Mouse (Mus musculus) ES-E14 (cell line): ENCODE measurements around the gene Btg3. TPM values are rescaled to one million over a fixed set of nuclear protein-coding genes. Genes with fewer than 3 reads are reported as not detected.

Source experiments
- DNase-seq: peaks from one replicate; pipeline ENCODE4 v3.0.0-alpha.2; 2013; ENCODE audit warnings: low read depth, low spot score
- H3K27ac ChIP-seq: 2 replicates; pipeline ENCODE4 v1.5.1; 2012; ENCODE audit warnings: low read depth, mild to moderate bottlenecking, low read length, moderate library complexity, mixed read lengths; ENCODE audit not compliant: poor library complexity, insufficient read depth, severe bottlenecking
- H3K36me3 ChIP-seq: 2 replicates; pipeline ENCODE4 v1.6.1; 2012; ENCODE audit warnings: mild to moderate bottlenecking, low read length, moderate library complexity, mixed read lengths; ENCODE audit not compliant: control insufficient read depth, poor library complexity, insufficient read depth, severe bottlenecking
- H3K4me1 ChIP-seq, 2 experiments: fragments of 150-350 bp in 1 of 2; sonication (generic) in 1 of 2; 2 replicates each; pipeline ENCODE4 v1.6.1; 2012; ENCODE audit warnings: low read length in 2 of 2, mild to moderate bottlenecking in 1 of 2, mixed read lengths in 1 of 2; ENCODE audit not compliant: control insufficient read depth in 2 of 2, insufficient read depth in 2 of 2, poor library complexity in 1 of 2
- H3K4me3 ChIP-seq, 2 experiments: fragments of 150-350 bp in 1 of 2; sonication (generic) in 1 of 2; 2 replicates each; pipeline ENCODE4 v1.5.1; 2012; ENCODE audit warnings: low read length in 2 of 2, low read depth in 1 of 2, mild to moderate bottlenecking in 1 of 2, mixed read lengths in 1 of 2; ENCODE audit not compliant: insufficient read depth in 1 of 2, poor library complexity in 1 of 2, severe bottlenecking in 1 of 2
- H3K9ac ChIP-seq: 2 replicates; pipeline ENCODE4 v1.6.1; 2012; ENCODE audit warnings: low read depth, mild to moderate bottlenecking, low read length, mixed read lengths; ENCODE audit not compliant: poor library complexity, insufficient read depth, severe bottlenecking
- H3K9me3 ChIP-seq: fragments of 150-350 bp; sonication (generic); 2 replicates; pipeline ENCODE4 v1.6.1; 2012; ENCODE audit warnings: low read depth, mild to moderate bottlenecking, low read length; ENCODE audit not compliant: control insufficient read depth, insufficient read depth
- CHD2 ChIP-seq: IDR thresholded peaks from 2 replicates; pipeline ENCODE4 v1.6.1; 2014; ENCODE audit warnings: mild to moderate bottlenecking, low read depth, low read length, inconsistent platforms
- HCFC1 ChIP-seq: IDR thresholded peaks from 2 replicates; pipeline ENCODE4 v1.6.1; 2012; ENCODE audit warnings: low read length, inconsistent platforms, borderline replicate concordance; ENCODE audit not compliant: insufficient read depth
- MAFK ChIP-seq: IDR thresholded peaks from 2 replicates; pipeline ENCODE4 v1.6.1; 2014; ENCODE audit warnings: mild to moderate bottlenecking, low read depth, low read length, inconsistent platforms; ENCODE audit not compliant: insufficient read depth
- ZC3H11A ChIP-seq: IDR thresholded peaks from 2 replicates; pipeline ENCODE4 v1.6.1; 2012; ENCODE audit warnings: low read depth, mild to moderate bottlenecking, inconsistent platforms, low read length, borderline replicate concordance
- ZNF384 ChIP-seq: IDR thresholded peaks from 2 replicates; pipeline ENCODE4 v1.6.1; 2012; ENCODE audit warnings: low read depth, low read length, inconsistent platforms
- in situ Hi-C, 2 experiments: fragments of 600-800 bp; cut with MboI; formaldehyde crosslinking; loops; one replicate each; pipeline ENCODE4 v1.15.1; 2025; ENCODE audit warnings: low sequenced_read_pairs in 2 of 2, inconsistent platforms in 1 of 2; ENCODE audit not compliant: unreplicated experiment in 2 of 2
- total RNA-seq: library from RNA; depleted of rRNA; stranded (reverse); fragments of 300-350 nt; gene quantifications from 2 replicates; pipeline ENCODE4 v1.2.3, GENCODE M21; 2012

Btg3 gene
- total RNA-seq, 1 experiment, result 27.9 TPM

DNA sequence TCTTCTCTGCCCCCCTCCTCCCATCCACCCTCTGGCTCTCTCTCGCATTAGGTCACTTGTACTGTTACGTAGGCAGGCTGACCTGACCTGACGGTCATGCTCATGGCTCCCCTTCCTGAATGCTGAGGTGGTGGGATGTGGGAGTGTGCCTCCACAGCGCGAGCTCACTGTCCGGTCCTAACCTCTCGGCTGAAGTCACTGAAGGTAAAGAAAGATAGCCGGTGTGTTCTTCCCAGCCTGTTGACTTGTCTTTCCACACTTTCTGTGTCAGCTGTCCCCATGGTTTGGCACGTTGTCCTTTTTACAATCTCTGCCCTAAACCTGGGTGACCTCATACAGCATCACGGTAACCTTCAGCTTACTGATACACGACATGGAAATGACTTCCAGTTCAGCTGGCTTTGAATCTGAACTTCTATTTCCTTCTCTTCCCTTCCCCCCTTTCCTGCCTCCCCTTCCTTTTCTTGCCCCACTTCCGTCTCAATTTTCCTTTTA is 71.3 kb downstream of the Btg3 start:
- no peak overlapping the region for H3K9ac ChIP-seq
- no peak overlapping the region for H3K4me3 ChIP-seq
- H3K4me1 ChIP-seq, result peaks cover 0 to 13% of the 10 kb centered on the region in 2 experiments; a peak in 2 of 4 replicates
- H3K9me3 ChIP-seq, result no peaks in the 10 kb centered on the region
- no peak overlapping the region for H3K27ac ChIP-seq
- TF ChIP-seq HCFC1 (no peak), ZNF384 (no peak), MAFK (no peak), ZC3H11A (no peak), CHD2 (no peak)
- in situ Hi-C loops, result no loop called here
- no peak for DNase-seq
- H3K36me3 ChIP-seq, result no peaks in the 10 kb centered on the region; the same call in 1 of the 2 replicates

DNA sequence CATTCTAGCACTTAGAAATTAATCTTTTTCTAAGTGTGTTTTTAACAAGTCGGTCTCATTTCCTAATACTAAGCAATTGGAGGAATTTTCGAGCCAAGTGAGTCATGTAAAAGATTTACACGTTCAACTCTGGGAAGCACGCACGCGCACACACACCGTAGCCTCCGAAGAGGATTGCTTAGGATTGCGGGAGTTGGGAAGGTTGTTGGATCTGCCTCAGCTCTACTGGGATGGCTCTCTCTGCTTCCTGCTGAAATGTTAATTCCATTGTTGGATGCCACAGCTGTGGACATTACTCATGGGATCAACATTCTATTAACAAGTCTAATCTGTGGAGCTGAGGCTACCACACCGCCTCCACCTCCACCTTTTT is 74.3 kb downstream of the Btg3 start:
- Histone ChIP-seq H3K27ac (no peak overlapping the region), H3K36me3 (no peaks in the 10 kb centered on the region; the same call in 1 of the 2 replicates), H3K4me1 (peaks cover 0 to 13% of the 10 kb centered on the region in 2 experiments; a peak in 2 of 4 replicates), H3K9me3 (no peaks in the 10 kb centered on the region), H3K4me3 (peak overlapping the region; percentile 76 to 87; a peak in 3 of 4 replicates), H3K9ac (peak overlapping the region; percentile 45; the same call in 1 of the 2 replicates)
- no peak for TF ChIP-seq ZNF384
- no peak for TF ChIP-seq HCFC1
- no peak for TF ChIP-seq ZC3H11A
- TF ChIP-seq MAFK, result no peak
- TF ChIP-seq CHD2, result no peak
- in situ Hi-C loops, result no loop called here
- no peak for DNase-seq

DNA sequence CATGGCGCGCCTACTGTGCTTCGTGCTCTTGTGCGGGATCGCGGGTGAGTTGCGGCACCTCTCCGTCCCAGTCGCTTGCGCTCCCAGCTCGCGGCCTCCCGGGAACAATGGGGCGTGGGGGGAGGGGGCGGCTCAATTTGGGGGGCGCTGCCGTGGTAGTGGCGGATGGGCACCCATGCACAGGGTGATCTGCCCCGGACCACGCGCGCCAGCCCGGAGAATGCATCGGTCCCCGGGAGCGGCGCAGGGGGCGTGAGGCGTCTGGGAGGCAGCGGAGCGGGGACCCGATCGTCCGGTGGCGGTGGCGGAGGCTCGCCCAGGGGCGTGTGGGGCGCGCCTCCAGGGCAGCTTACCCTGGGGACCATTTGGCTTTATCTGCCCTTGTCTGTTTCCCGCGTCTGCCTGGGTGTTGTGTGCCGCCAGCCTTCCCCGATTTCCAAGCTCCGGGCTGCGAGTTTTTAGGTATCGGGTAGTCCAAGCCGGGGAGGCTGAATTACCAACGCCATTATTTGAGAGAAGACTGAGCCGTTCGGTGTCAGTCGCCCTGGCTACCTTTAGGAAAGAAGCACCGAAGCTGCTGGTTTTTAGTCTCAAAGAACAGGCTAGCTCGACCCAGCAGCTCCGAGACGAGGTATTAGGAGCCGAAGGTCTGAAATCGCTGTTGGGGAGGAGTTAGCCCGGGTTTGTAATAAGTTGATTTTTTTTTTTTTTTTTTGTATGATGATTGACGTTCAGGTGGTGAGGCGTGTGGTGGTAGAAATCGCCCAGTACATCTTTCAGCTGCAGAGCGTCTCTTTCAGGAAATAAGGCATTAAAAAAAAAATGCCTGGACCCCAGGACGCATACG is 74.9 kb downstream of the Btg3 start:
- H3K4me3 ChIP-seq, result peak overlapping the region; percentile 76 to 87
- H3K4me1 ChIP-seq, result peaks cover 0 to 13% of the 10 kb centered on the region in 2 experiments; a peak in 2 of 4 replicates
- TF ChIP-seq MAFK, result no peak
- TF ChIP-seq CHD2, result no peak
- 0 out of 2 replicates have a peak, but pooled peaks have one; percentile 16 for TF ChIP-seq HCFC1
- TF ChIP-seq ZC3H11A, result no peak
- TF ChIP-seq ZNF384, result 0 out of 2 replicates have a peak, but pooled peaks have one; percentile 33
- peak overlapping the region; percentile 59; the same call in 1 of the 2 replicates for H3K27ac ChIP-seq
- no peaks in the 10 kb centered on the region for H3K36me3 ChIP-seq
- peak overlapping the region; percentile 91 for H3K9ac ChIP-seq
- in situ Hi-C loops, result no loop called here
- no peak for DNase-seq
- no peaks in the 10 kb centered on the region for H3K9me3 ChIP-seq

DNA sequence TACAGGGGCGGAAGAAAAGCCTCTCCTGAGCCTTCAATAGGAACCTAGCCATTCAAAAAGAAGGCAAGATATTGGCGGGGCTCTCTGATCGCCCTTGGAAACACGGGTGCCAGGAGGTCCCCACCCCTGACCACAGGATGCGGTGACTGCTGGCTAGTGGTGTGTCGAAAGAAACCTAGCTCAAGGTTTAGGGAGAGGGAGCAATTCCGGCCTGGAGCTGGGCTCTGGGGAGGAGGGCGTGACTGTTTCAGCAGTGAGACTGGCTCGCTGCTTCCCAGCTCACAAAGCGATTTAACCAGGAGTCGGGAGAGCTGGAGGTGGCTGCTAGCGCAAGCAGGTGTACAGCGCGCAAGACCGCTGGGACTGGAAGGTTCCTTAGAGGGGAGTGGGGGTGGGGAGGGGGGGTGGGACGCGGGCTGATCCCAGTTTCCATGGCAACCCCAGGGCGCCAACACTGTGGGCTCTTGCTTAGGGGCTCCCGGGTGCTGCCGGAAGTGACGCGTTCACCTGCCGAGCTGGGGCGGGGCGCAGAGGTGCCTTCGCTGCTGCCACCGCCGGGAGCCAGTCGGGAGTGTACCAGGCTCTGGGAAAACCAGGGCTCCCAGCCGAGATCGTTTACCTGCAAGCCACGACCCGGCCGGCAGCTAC is 75.7 kb downstream of the Btg3 start, which contains the start of gene Cxadr:
TSS of gene Cxadr (plus strand) at position 307 of the 648 bp plus-strand sequence.
- in situ Hi-C loops, result no loop called here
- peak within 1 kb of the TSS; percentile 70; the same call in 1 of the 2 replicates for H3K27ac ChIP-seq
- peak; percentile 85 for DNase-seq
- peaks cover 0 to 11% of the 10 kb centered on the region in 2 experiments; a peak in 2 of 4 replicates for H3K4me1 ChIP-seq
- H3K9ac ChIP-seq, result peak within 1 kb of the TSS; percentile 91
- no peaks in the 10 kb centered on the region for H3K36me3 ChIP-seq
- TF ChIP-seq HCFC1 (no peak), ZNF384 (no peak), ZC3H11A (no peak), CHD2 (no peak), MAFK (no peak)
- H3K9me3 ChIP-seq, result no peaks in the 10 kb centered on the region
- peak within 1 kb of the TSS; percentile 76 to 87 for H3K4me3 ChIP-seq
